Comparison of ENCODE assay signal across 18 mouse cellular contexts in the genomic region with DNA sequence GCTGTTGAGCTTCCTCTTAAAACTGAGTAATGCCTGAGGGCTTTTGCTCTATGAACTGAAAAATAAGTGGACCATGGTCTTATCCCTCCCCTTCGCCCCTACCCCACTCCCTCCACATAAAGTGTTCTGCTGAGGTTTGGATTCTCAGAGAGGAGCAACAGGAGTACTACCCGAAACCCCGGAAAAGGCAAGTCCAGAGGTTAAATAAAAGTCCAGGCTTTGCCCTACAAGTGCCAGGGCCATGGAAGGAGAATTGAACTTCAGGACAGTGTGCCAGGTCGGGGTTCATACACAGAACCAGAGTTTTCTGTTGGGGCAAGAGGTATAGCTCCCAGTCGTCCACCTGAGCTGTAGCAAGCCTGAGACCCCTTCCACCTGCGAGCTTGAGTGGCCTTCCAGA.
DNase-seq lines count a peak whose midpoint lies in the region; ATAC-seq and TF ChIP-seq lines count a peak whose summit lies in the region.
"Had no signal": no experiment of that assay in that cellular context is flagged by ENCODE, and none has a peak within 500 bp of the region (broad histone marks: within the 10 kb centered on the region; RNA-seq: fewer than 3 reads in every experiment).

No protein-coding gene starts in this region.

- H3K9ac ChIP-seq in embryonic facial prominence, embryonic 13.5 days = no peak overlapping the region
- no peak overlapping the region for H3K9ac ChIP-seq in intestine, postnatal 0 days (ENCODE audit: low read depth, low read length)
- H3K9ac ChIP-seq: forebrain, embryonic 12.5 days; hindbrain, embryonic 15.5 days had no signal

- no peaks in the 10 kb centered on the region for H3K9me3 ChIP-seq in embryonic facial prominence, embryonic 13.5 days
- no peaks in the 10 kb centered on the region for H3K9me3 ChIP-seq in intestine, postnatal 0 days (ENCODE audit: control insufficient read depth)
- no peaks in the 10 kb centered on the region for H3K9me3 ChIP-seq in limb, embryonic 10.5 days (replicated peaks)
- H3K9me3 ChIP-seq: forebrain, embryonic 12.5 days; hindbrain, embryonic 15.5 days had no signal

- peak; percentile 64 for DNase-seq in kidney, adult 2 months
- DNase-seq in kidney, adult 18-20 months = no peak
- no peak for DNase-seq in limb, embryonic 10.5 days (ENCODE audit: low spot score)
- DNase-seq in gastrocnemius, adult 8-10 months (ENCODE audit: low spot score in 2 of 2) = no peak
- DNase-seq in retina, postnatal 1 day = no peak
- DNase-seq: adrenal gland, postnatal 14 days; cerebellum, adult 9-11 months; gastrocnemius, postnatal 25 days; heart, adult 2 months; heart, postnatal 36 days; thymus, adult 2 months had no signal

- H3K4me3 ChIP-seq in kidney, adult 2 months (ENCODE audit: insufficient read depth, low read depth, low read length) = no peak overlapping the region
- H3K4me3 ChIP-seq in embryonic facial prominence, embryonic 13.5 days = no peak overlapping the region
- H3K4me3 ChIP-seq in intestine, postnatal 0 days (ENCODE audit: low read depth, low read length) = no peak overlapping the region
- H3K4me3 ChIP-seq in limb, embryonic 10.5 days = no peak overlapping the region
- H3K4me3 ChIP-seq: forebrain, embryonic 12.5 days; heart, adult 2 months; hindbrain, embryonic 15.5 days had no signal

- no peak for TF ChIP-seq POLR2A in kidney, adult 2 months (IDR thresholded peaks at IDR 0.05; ENCODE audit: low read depth, low read length)

- WGBS in kidney, adult 2 months = 53% methylated on average over 6 of the region's 6 CpGs
- 65% methylated on average over 6 of the region's 6 CpGs for WGBS in embryonic facial prominence, embryonic 13.5 days
- WGBS in intestine, postnatal 0 days = 68% methylated on average over 6 of the region's 6 CpGs
- 84% methylated on average over 6 of the region's 6 CpGs for WGBS in limb, embryonic 10.5 days

- no peaks in the 10 kb centered on the region for H3K36me3 ChIP-seq in kidney, adult 2 months (ENCODE audit: control insufficient read depth, insufficient read depth, low read length)
- no peaks in the 10 kb centered on the region for H3K36me3 ChIP-seq in embryonic facial prominence, embryonic 13.5 days
- no peaks in the 10 kb centered on the region for H3K36me3 ChIP-seq in intestine, postnatal 0 days (ENCODE audit: control insufficient read depth, insufficient read depth)
- no peaks in the 10 kb centered on the region for H3K36me3 ChIP-seq in limb, embryonic 10.5 days
- H3K36me3 ChIP-seq: forebrain, embryonic 12.5 days; hindbrain, embryonic 15.5 days had no signal

- H3K4me2 ChIP-seq in embryonic facial prominence, embryonic 13.5 days = no peak overlapping the region
- no peak overlapping the region for H3K4me2 ChIP-seq in intestine, postnatal 0 days (replicated peaks; ENCODE audit: low read depth)
- H3K4me2 ChIP-seq: forebrain, embryonic 12.5 days; hindbrain, embryonic 15.5 days; midbrain, embryonic 11.5 days had no signal

- no peak for TF ChIP-seq CTCF in kidney, adult 2 months (conservative IDR thresholded peaks at IDR 0.05; ENCODE audit: insufficient read depth, insufficient read length, low read depth, low read length)
- TF ChIP-seq CTCF in intestine, postnatal 0 days (IDR thresholded peaks at IDR 0.05; ENCODE audit: low read depth) = no peak

- no peaks in the 10 kb centered on the region for H3K27me3 ChIP-seq in kidney, adult 2 months (replicated peaks; ENCODE audit: control insufficient read depth, insufficient read depth, low read length)
- H3K27me3 ChIP-seq in embryonic facial prominence, embryonic 13.5 days = peaks cover 7% of the 10 kb centered on the region
- H3K27me3 ChIP-seq in intestine, postnatal 0 days (replicated peaks; ENCODE audit: control insufficient read depth, insufficient read depth, low read length) = no peaks in the 10 kb centered on the region
- no peaks in the 10 kb centered on the region for H3K27me3 ChIP-seq in limb, embryonic 10.5 days (ENCODE audit: low read depth, poor library complexity, severe bottlenecking)
- H3K27me3 ChIP-seq: CH12.LX; forebrain, embryonic 12.5 days; hindbrain, embryonic 15.5 days had no signal

- H3K4me1 ChIP-seq in kidney, adult 2 months (ENCODE audit: control insufficient read depth, insufficient read depth, low read length) = peaks cover 19% of the 10 kb centered on the region; the same call in 1 of the 2 replicates
- H3K4me1 ChIP-seq in embryonic facial prominence, embryonic 13.5 days = peaks cover 46% of the 10 kb centered on the region
- H3K4me1 ChIP-seq in intestine, postnatal 0 days (replicated peaks; ENCODE audit: control insufficient read depth, insufficient read depth, low read length) = peaks cover 16% of the 10 kb centered on the region
- H3K4me1 ChIP-seq in limb, embryonic 10.5 days = peaks cover 38% of the 10 kb centered on the region
- H3K4me1 ChIP-seq: hindbrain, embryonic 15.5 days had no signal

- H3K27ac ChIP-seq in kidney, adult 2 months (ENCODE audit: insufficient read depth, low read depth, low read length) = no peak overlapping the region
- peak overlapping the region; percentile 85 for H3K27ac ChIP-seq in embryonic facial prominence, embryonic 13.5 days
- peak overlapping the region; percentile 37; the same call in 1 of the 2 replicates for H3K27ac ChIP-seq in intestine, postnatal 0 days (ENCODE audit: low read depth, low read length)
- peak overlapping the region; percentile 25; the same call in 1 of the 2 replicates for H3K27ac ChIP-seq in limb, embryonic 10.5 days
- H3K27ac ChIP-seq: forebrain, embryonic 12.5 days; heart, adult 2 months; hindbrain, embryonic 15.5 days; macrophage had no signal

- no peak for ATAC-seq in embryonic facial prominence, embryonic 13.5 days (ENCODE audit: insufficient number of reproducible peaks, insufficient read depth, low FRiP score, low TSS enrichment, low read depth)
- no peak for ATAC-seq in intestine, postnatal 0 days
